Mouse (Mus musculus): Measurements from ENCODE around the gene Aff1. TPM values are rescaled to one million over a fixed set of nuclear protein-coding genes. Genes with fewer than 3 reads are reported as not detected.

Gene Aff1
- polyA plus RNA-seq, 1 experiment from 2014 or later, result 4.3 TPM

DNA sequence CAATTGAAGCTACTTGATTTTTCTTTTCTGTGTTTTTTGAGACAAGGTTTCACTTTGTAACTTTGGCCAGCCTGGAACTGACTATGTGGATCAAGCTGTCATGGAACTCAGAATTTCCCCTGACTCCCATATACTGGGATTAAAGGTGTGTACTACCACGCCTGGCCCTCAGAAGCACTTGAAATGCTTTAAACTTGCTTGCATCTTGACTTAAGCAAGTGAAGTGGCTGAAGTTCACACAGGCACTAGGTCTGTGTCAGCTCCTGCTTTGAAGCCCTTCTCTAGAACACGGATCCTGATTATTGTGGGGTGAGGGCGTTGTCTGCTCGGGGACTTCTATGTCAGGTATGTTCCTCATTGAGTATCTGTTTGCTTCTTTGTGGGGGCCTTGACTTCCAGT, 30.5 kb downstream of the Aff1 start:
- TF ChIP-seq CTCF (IDR thresholded peaks at IDR 0.05; ENCODE audit: low read depth), result no peak
- no peak for TF ChIP-seq EP300 (optimal IDR thresholded peaks at IDR 0.05)
- 63% methylated on average over 4 of the region's 4 CpGs for WGBS

DNA sequence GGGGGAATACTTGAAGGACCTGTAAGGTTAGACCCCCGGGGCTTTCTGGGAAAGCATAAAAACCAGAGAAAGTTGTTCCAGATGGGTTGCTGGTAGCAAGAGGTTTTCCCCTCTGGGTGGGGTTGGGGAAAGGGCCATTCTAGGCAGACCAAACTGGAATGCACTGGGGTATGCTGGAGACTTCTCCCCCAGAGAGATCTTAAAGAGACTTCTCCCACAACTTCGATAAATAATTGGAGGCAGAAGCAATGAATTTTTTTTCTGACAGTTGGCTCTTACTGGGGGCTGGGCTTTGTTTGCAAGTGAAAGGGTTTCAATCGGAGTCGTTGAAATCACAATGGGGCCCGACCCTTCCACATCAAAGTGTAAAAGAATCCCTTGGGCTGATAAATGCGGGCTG, 32.2 kb downstream of the Aff1 start:
- H3K9me3 ChIP-seq (ENCODE audit: control insufficient read depth, low read length), result no peaks in the 10 kb centered on the region
- no peak overlapping the region for H3K4me2 ChIP-seq (replicated peaks; ENCODE audit: low read depth)
- 22% methylated on average over 6 of the region's 6 CpGs for WGBS
- H3K4me1 ChIP-seq (replicated peaks; ENCODE audit: control insufficient read depth, insufficient read depth), result no peaks in the 10 kb centered on the region
- no peak overlapping the region for H3K27ac ChIP-seq (replicated peaks)
- H3K9ac ChIP-seq (ENCODE audit: low read length), result no peak overlapping the region
- no peak for TF ChIP-seq EP300 (optimal IDR thresholded peaks at IDR 0.05)
- TF ChIP-seq CTCF (IDR thresholded peaks at IDR 0.05; ENCODE audit: low read depth), result no peak
- ATAC-seq (ENCODE audit: low FRiP score, low TSS enrichment) (no peak), DNase-seq (ENCODE audit: low spot score) (no peak)
- H3K27me3 ChIP-seq (ENCODE audit: control insufficient read depth, insufficient read depth, low read length), result no peaks in the 10 kb centered on the region
- H3K36me3 ChIP-seq (ENCODE audit: control insufficient read depth, insufficient read depth, low read length), result no peaks in the 10 kb centered on the region
- H3K4me3 ChIP-seq (ENCODE audit: low read depth, low read length), result no peak overlapping the region

More for the DNA sequence above, 30.5 kb downstream of the Aff1 start:
- Histone ChIP-seq H3K4me1 (replicated peaks; ENCODE audit: control insufficient read depth, insufficient read depth) (no peaks in the 10 kb centered on the region), H3K36me3 (ENCODE audit: control insufficient read depth, insufficient read depth, low read length) (no peaks in the 10 kb centered on the region), H3K9ac (ENCODE audit: low read length) (no peak overlapping the region), H3K27me3 (ENCODE audit: control insufficient read depth, insufficient read depth, low read length) (no peaks in the 10 kb centered on the region), H3K27ac (replicated peaks) (no peak overlapping the region), H3K4me3 (ENCODE audit: low read depth, low read length) (no peak overlapping the region), H3K9me3 (ENCODE audit: control insufficient read depth, low read length) (no peaks in the 10 kb centered on the region), H3K4me2 (replicated peaks; ENCODE audit: low read depth) (no peak overlapping the region)
- ATAC-seq (ENCODE audit: low FRiP score, low TSS enrichment) (no peak), DNase-seq (ENCODE audit: low spot score) (no peak)

DNA sequence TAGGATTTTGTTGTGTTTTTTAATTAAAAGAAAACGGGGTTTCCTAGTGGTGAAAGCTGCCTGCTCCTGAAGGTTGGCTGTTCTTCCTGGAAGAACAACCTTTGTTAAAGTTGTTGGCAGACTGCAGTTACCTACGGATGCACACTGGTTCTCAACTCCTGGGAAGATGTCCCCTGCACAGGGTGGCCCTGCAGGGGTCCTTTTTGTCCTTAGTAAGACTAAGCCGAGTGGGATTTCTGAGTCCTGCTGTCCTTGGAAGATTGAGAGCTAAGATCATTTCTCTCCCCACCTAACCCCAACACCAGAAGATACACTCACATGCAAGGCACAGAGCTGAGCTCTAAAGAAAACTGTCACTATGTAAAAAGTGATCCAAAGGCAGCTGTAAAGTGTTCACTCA, 32.6 kb downstream of the Aff1 start:
- no peak for ATAC-seq (ENCODE audit: low FRiP score, low TSS enrichment)
- no peaks in the 10 kb centered on the region for H3K4me1 ChIP-seq (replicated peaks; ENCODE audit: control insufficient read depth, insufficient read depth)
- no peaks in the 10 kb centered on the region for H3K9me3 ChIP-seq (ENCODE audit: control insufficient read depth, low read length)
- H3K27ac ChIP-seq (replicated peaks), result no peak overlapping the region
- TF ChIP-seq EP300 (optimal IDR thresholded peaks at IDR 0.05) (no peak), CTCF (IDR thresholded peaks at IDR 0.05; ENCODE audit: low read depth) (no peak)
- no peak for DNase-seq (ENCODE audit: low spot score)
- no peak overlapping the region for H3K9ac ChIP-seq (ENCODE audit: low read length)
- H3K4me3 ChIP-seq (ENCODE audit: low read depth, low read length), result no peak overlapping the region
- H3K4me2 ChIP-seq (replicated peaks; ENCODE audit: low read depth), result no peak overlapping the region
- WGBS, result 44% methylated on average over 3 of the region's 3 CpGs
- no peaks in the 10 kb centered on the region for H3K36me3 ChIP-seq (ENCODE audit: control insufficient read depth, insufficient read depth, low read length)
- no peaks in the 10 kb centered on the region for H3K27me3 ChIP-seq (ENCODE audit: control insufficient read depth, insufficient read depth, low read length)

DNA sequence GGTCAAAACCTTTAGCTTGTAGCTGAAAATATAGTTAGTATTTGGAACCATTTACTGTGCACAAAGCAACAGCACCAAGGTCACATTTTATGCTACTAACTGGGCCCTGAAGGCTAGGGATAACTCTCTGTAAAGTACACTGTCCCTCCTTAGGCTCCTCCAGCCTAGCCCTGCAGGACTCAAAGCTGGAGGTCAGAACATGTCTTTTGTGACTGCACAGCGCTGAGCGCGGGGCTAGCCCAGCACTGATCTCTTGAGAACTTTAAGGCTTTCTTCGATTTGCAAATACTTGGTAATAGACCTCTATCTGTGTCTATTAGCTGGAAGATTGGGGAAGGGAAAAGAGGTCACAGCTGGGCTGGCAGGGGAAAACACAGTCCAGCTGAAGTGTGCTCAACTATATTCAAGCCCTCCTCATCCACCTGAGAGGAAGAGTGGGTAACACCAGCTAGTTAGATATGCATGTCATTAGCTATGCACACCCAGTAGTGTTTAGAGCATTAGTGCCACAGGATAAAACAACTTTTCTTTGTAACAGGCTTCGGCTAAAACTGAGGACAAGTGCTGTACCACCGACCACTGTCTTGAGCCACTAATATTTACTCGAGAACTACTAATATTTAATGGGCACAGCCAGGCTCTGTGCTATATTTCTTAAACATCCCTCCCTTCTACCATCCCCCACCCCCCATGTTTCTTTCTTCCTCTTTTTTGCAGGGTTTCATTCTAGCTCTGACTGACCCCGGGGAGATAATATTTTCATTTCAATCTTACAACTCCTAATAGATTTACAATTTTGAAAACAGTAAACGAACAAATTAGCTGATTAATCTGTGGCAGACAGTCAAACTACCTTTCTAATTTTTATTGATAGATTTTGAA, 33.3 kb downstream of the Aff1 start:
- H3K9me3 ChIP-seq (ENCODE audit: control insufficient read depth, low read length), result no peaks in the 10 kb centered on the region
- H3K36me3 ChIP-seq (ENCODE audit: control insufficient read depth, insufficient read depth, low read length), result no peaks in the 10 kb centered on the region
- H3K9ac ChIP-seq (ENCODE audit: low read length), result no peak overlapping the region
- no peak overlapping the region for H3K4me3 ChIP-seq (ENCODE audit: low read depth, low read length)
- WGBS, result 59% methylated on average over 9 of the region's 9 CpGs
- no peak overlapping the region for H3K4me2 ChIP-seq (replicated peaks; ENCODE audit: low read depth)
- H3K4me1 ChIP-seq (replicated peaks; ENCODE audit: control insufficient read depth, insufficient read depth), result no peaks in the 10 kb centered on the region
- ATAC-seq (ENCODE audit: low FRiP score, low TSS enrichment), result no peak
- TF ChIP-seq EP300 (optimal IDR thresholded peaks at IDR 0.05), result no peak
- TF ChIP-seq CTCF (IDR thresholded peaks at IDR 0.05; ENCODE audit: low read depth), result no peak
- DNase-seq (ENCODE audit: low spot score), result no peak
- no peaks in the 10 kb centered on the region for H3K27me3 ChIP-seq (ENCODE audit: control insufficient read depth, insufficient read depth, low read length)
- no peak overlapping the region for H3K27ac ChIP-seq (replicated peaks)

DNA sequence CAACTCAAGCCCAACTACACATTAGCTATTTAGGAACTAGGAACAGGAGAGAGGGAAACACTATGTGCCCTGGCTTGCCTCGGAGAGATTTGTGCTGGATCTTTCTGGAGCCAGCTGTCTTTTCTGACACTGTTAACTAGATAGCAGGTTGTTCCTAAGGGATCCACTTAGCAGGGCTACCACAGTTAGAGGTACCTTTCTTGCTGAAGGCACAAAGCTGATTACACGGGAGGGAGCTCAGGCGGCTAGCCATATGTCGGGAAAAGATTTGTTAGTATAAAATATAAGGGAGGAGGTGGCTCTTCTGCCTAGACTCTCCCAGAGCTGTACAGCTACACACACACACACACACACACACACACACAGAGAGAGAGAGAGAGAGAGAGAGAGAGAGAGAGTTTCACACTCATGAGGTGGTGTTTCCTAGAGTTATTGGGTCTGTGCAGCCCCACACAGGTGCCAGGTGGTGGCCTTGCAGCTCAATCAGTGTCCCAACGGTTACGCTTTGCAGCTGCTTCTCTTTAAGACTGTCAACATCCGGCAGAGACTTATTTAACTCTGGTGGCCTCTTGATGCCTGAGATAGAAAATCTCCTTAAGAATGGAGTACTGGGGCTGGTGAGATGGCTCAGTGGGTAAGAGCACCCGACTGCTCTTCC, 34.2 kb downstream of the Aff1 start:
- DNase-seq (ENCODE audit: low spot score), result no peak
- 36% methylated on average over 8 of the region's 8 CpGs for WGBS
- Histone ChIP-seq H3K4me1 (replicated peaks; ENCODE audit: control insufficient read depth, insufficient read depth) (no peaks in the 10 kb centered on the region), H3K9ac (ENCODE audit: low read length) (no peak overlapping the region), H3K4me3 (ENCODE audit: low read depth, low read length) (no peak overlapping the region), H3K9me3 (ENCODE audit: control insufficient read depth, low read length) (no peaks in the 10 kb centered on the region), H3K27me3 (ENCODE audit: control insufficient read depth, insufficient read depth, low read length) (no peaks in the 10 kb centered on the region), H3K27ac (replicated peaks) (no peak overlapping the region), H3K4me2 (replicated peaks; ENCODE audit: low read depth) (no peak overlapping the region), H3K36me3 (ENCODE audit: control insufficient read depth, insufficient read depth, low read length) (no peaks in the 10 kb centered on the region)
- no peak for TF ChIP-seq EP300 (optimal IDR thresholded peaks at IDR 0.05)
- TF ChIP-seq CTCF (IDR thresholded peaks at IDR 0.05; ENCODE audit: low read depth), result no peak
- ATAC-seq (ENCODE audit: low FRiP score, low TSS enrichment), result no peak

Data from stomach, postnatal 0 days (tissue).